Mouse (Mus musculus) G1E (cell line): Measurements from ENCODE around the gene Zfp459. TPM values are rescaled to one million over a fixed set of nuclear protein-coding genes. Genes with fewer than 3 reads are reported as not detected.
"Not testable (repeated sequence)": the region's sequence is repeated elsewhere in the genome, so short reads cannot be mapped to it uniquely, and the experiment has no call there.

Experiments used
- ATAC-seq: 2 replicates; pipeline ENCODE4 v1.8.0; 2016; ENCODE audit warnings: mild to moderate bottlenecking; ENCODE audit not compliant: insufficient number of reproducible peaks, poor library complexity, low FRiP score, severe bottlenecking; ENCODE audit errors: extremely low read depth
- DNase-seq: peaks from one replicate; pipeline ENCODE4 v3.0.0; 2012; ENCODE audit warnings: low spot score
- H3K27me3 ChIP-seq: 2 replicates; pipeline ENCODE4 v1.6.1; 2012; ENCODE audit warnings: mild to moderate bottlenecking, low read length, inconsistent platforms; ENCODE audit not compliant: insufficient read depth
- H3K36me3 ChIP-seq: replicated peaks from 2 replicates; pipeline ENCODE3; 2012; ENCODE audit warnings: mild to moderate bottlenecking, inconsistent platforms
- H3K4me1 ChIP-seq: 2 replicates; pipeline ENCODE4 v1.6.1; 2012; ENCODE audit warnings: low read depth, low read length, inconsistent platforms, mixed read lengths; ENCODE audit not compliant: insufficient read depth
- H3K4me3 ChIP-seq: 2 replicates; pipeline ENCODE4 v1.5.1; 2012; ENCODE audit warnings: low read depth, mild to moderate bottlenecking, inconsistent platforms, low read length, moderate library complexity, mixed read lengths
- H3K9me3 ChIP-seq: replicated peaks from 2 replicates; pipeline ENCODE4 v1.6.1; 2012; ENCODE audit warnings: inconsistent platforms
- CTCF ChIP-seq: IDR thresholded peaks from 2 replicates; pipeline ENCODE4 v1.5.1; 2012; ENCODE audit warnings: low read depth, low read length, inconsistent platforms, mixed read lengths
- GATA1 ChIP-seq: IDR thresholded peaks from 2 replicates; pipeline ENCODE4 v1.6.1; 2012; ENCODE audit warnings: borderline replicate concordance, low read length, inconsistent platforms, mixed read lengths
- GATA2 ChIP-seq: IDR thresholded peaks from 2 replicates; pipeline ENCODE4 v1.6.1; 2012; ENCODE audit warnings: low read depth, low read length, inconsistent platforms, borderline replicate concordance
- POLR2AphosphoS5 ChIP-seq: IDR thresholded peaks from 2 replicates; pipeline ENCODE4 v1.6.1; 2012; ENCODE audit warnings: low read depth, low read length, inconsistent platforms; ENCODE audit not compliant: insufficient replicate concordance
- TAL1 ChIP-seq: conservative IDR thresholded peaks from 2 replicates; pipeline ENCODE4 v1.6.1; 2012; ENCODE audit warnings: low read depth, low read length, inconsistent platforms, mixed read lengths
- polyA plus RNA-seq: library from polyadenylated mRNA; stranded (reverse); fragments of >175 nt; gene quantifications from 2 replicates; pipeline ENCODE4 v1.2.3, GENCODE M21; 2012
- total RNA-seq, 2 experiments: library from RNA; stranded (forward) in 1 of 2; stranded (reverse) in 1 of 2; fragments of 200-1000 nt in 1 of 2; fragments of >200 nt in 1 of 2; fragmentation: Nextera tagmentation in 1 of 2; gene quantifications; 2 replicates each; pipeline ENCODE4 v1.2.3; 2014 to 2017

Gene Zfp459
- total RNA-seq (2014; fragmentation: Nextera tagmentation) (not detected in 2 replicates), total RNA-seq (2017) (0.05 and 0.06 TPM in 2 replicates), polyA plus RNA-seq (not detected in 2 replicates)

GRCm38 (mm10) chr13:67421207-67421857 lies at the start of gene Zfp459:
Gene Zfp459 (minus strand): TSS chr13:67421418.
- TF ChIP-seq POLR2AphosphoS5, result no peak
- no peak for TF ChIP-seq GATA2
- TF ChIP-seq CTCF, result no peak
- TF ChIP-seq TAL1, result no peak
- TF ChIP-seq GATA1, result no peak
- H3K9me3 ChIP-seq, result no peaks in the 10 kb centered on the region
- no peaks in the 10 kb centered on the region for H3K4me1 ChIP-seq
- H3K4me3 ChIP-seq, result no peak within 1 kb of the TSS
- ATAC-seq, result no peak
- DNase-seq, result no peak
- H3K27me3 ChIP-seq, result no peaks in the 10 kb centered on the region; the same call in 1 of the 2 replicates
- H3K36me3 ChIP-seq, result no peaks in the 10 kb centered on the region

- peaks cover 20% of the 10 kb centered on the region for H3K36me3 ChIP-seq
- peaks cover 7% of the 10 kb centered on the region for H3K9me3 ChIP-seq
- ATAC-seq (0 out of 2 replicates have a peak, but pooled peaks have one; percentile 35), DNase-seq (no peak)
- peaks cover 14% of the 10 kb centered on the region for H3K4me1 ChIP-seq
- H3K4me3 ChIP-seq, result no peak overlapping the region
- no peaks in the 10 kb centered on the region for H3K27me3 ChIP-seq
- TF ChIP-seq CTCF (no peak), TAL1 (peak; percentile 79), GATA1 (no peak)
Observed at GRCm38 (mm10) chr13:67469274-67469673, 48.1 kb upstream of the Zfp459 start.

GRCm38 (mm10) chr13:67463506-67464185 lies 42.4 kb upstream of the Zfp459 start:
- not testable (repeated sequence) for H3K36me3 ChIP-seq

GRCm38 (mm10) chr13:67452021-67452309 lies 30.7 kb upstream of the Zfp459 start:
- ATAC-seq (no peak), DNase-seq (no peak)
- H3K9me3 ChIP-seq, result no peaks in the 10 kb centered on the region
- peaks cover 9% of the 10 kb centered on the region for H3K36me3 ChIP-seq
- TF ChIP-seq POLR2AphosphoS5, result no peak
- TF ChIP-seq GATA2, result no peak
- TF ChIP-seq CTCF, result no peak
- no peak for TF ChIP-seq GATA1
- TF ChIP-seq TAL1, result no peak
- no peak overlapping the region; the same call in 1 of the 2 replicates for H3K4me3 ChIP-seq
- no peaks in the 10 kb centered on the region for H3K27me3 ChIP-seq
- H3K4me1 ChIP-seq, result peaks cover 17% of the 10 kb centered on the region

More at GRCm38 (mm10) chr13:67463506-67464185, 42.4 kb upstream of the Zfp459 start:
- DNase-seq, result peak; percentile 21
- not testable (repeated sequence) for H3K4me1 ChIP-seq, H3K27me3 ChIP-seq, H3K4me3 ChIP-seq, H3K9me3 ChIP-seq
- ATAC-seq, result peak; percentile 60; the same call in 1 of the 2 replicates

GRCm38 (mm10) chr13:67451172-67452020 lies 30.2 kb upstream of the Zfp459 start, which contains the start of gene Zfp874a:
Gene Zfp874a (minus strand): TSS chr13:67451624.
- Histone ChIP-seq H3K27me3 (no peaks in the 10 kb centered on the region), H3K9me3 (no peaks in the 10 kb centered on the region), H3K36me3 (peaks cover 14% of the 10 kb centered on the region), H3K4me3 (peak within 1 kb of the TSS; percentile 68), H3K4me1 (peaks cover 17% of the 10 kb centered on the region)
- DNase-seq, result peak; percentile 43
- ATAC-seq, result peak; percentile 97
- no peak for TF ChIP-seq TAL1
- no peak for TF ChIP-seq POLR2AphosphoS5
- no peak for TF ChIP-seq GATA1
- no peak for TF ChIP-seq GATA2
- no peak for TF ChIP-seq CTCF

- not testable (repeated sequence) for DNase-seq, H3K36me3 ChIP-seq, H3K9me3 ChIP-seq, ATAC-seq, H3K4me1 ChIP-seq, H3K4me3 ChIP-seq, H3K27me3 ChIP-seq
Observed at GRCm38 (mm10) chr13:67437095-67437494, 15.9 kb upstream of the Zfp459 start.
